Mouse (Mus musculus): ENCODE data around the gene Capg.

GRCm38 (mm10) chr6:72512386-72513070, 31.7 kb upstream of the Capg start:
- TF ChIP-seq CTCF (IDR thresholded peaks at IDR 0.05; ENCODE audit: extremely low read depth, insufficient read depth, low read length): no peak
- TF ChIP-seq POLR2A (IDR thresholded peaks at IDR 0.05; ENCODE audit: extremely low read depth, insufficient read depth, low read length): peak; percentile 54; the same call in 1 of the 2 replicates
